Mouse (Mus musculus) myocyte (in vitro differentiated cells): ENCODE measurements at regions not wholly inside any gene's neighbourhood (a gene's known extent, or its start where the extent isn't known, plus 50 kb on each side); places are given as distances from the start of the nearest gene placed in this dataset.

ENCODE experiments used
- H3K27me3 ChIP-seq: one replicate; pipeline ENCODE4 v1.6.1; 2011; ENCODE audit not compliant: control insufficient read depth, insufficient read depth, insufficient read length
- H3K36me3 ChIP-seq: one replicate; pipeline ENCODE4 v1.6.1; 2011; ENCODE audit not compliant: control insufficient read depth, insufficient read depth
- H3K4me2 ChIP-seq: one replicate; pipeline ENCODE4 v1.6.1; 2011; ENCODE audit warnings: low read depth, control low read depth
- H3K4me3 ChIP-seq: one replicate; pipeline ENCODE4 v1.5.1; 2011; ENCODE audit warnings: mild to moderate bottlenecking, control low read depth, moderate library complexity
- H3K79me2 ChIP-seq: one replicate; pipeline ENCODE4 v1.6.1; 2011; ENCODE audit not compliant: control insufficient read depth, insufficient read depth
- H3ac ChIP-seq: one replicate; pipeline ENCODE4 v1.6.1; 2011; ENCODE audit not compliant: control insufficient read depth, insufficient read length
- CEBPB ChIP-seq: IDR thresholded peaks from 2 replicates; pipeline ENCODE4 v1.6.1; 2011; ENCODE audit warnings: mild to moderate bottlenecking, moderate library complexity; ENCODE audit not compliant: poor library complexity, insufficient read depth, severe bottlenecking
- E2F4 ChIP-seq: IDR thresholded peaks from one replicate; pipeline ENCODE4 v1.6.1; 2011; ENCODE audit warnings: mild to moderate bottlenecking, control low read depth, moderate library complexity; ENCODE audit not compliant: insufficient read depth
- MAX ChIP-seq: IDR thresholded peaks from one replicate; pipeline ENCODE4 v1.6.1; 2011; ENCODE audit warnings: low read depth, mild to moderate bottlenecking, control low read depth
- MYOD1 ChIP-seq, 3 experiments: IDR thresholded peaks; one replicate each; pipeline ENCODE4 v1.6.1; 2011; ENCODE audit warnings: control low read depth in 2 of 3, low read depth in 2 of 3, mild to moderate bottlenecking in 2 of 3, moderate library complexity in 1 of 3; ENCODE audit not compliant: insufficient read length in 2 of 3, control insufficient read depth in 1 of 3
- MYOG ChIP-seq, 3 experiments: IDR thresholded peaks; one replicate each; pipeline ENCODE4 v1.6.1; 2011; ENCODE audit warnings: control low read depth in 2 of 3, low read depth in 2 of 3, mild to moderate bottlenecking in 2 of 3; ENCODE audit not compliant: insufficient read length in 2 of 3, control insufficient read depth in 1 of 3, insufficient read depth in 1 of 3
- POLR2A ChIP-seq: IDR thresholded peaks from one replicate; pipeline ENCODE4 v1.6.1; 2011; ENCODE audit warnings: low read depth, mild to moderate bottlenecking, control low read depth, moderate library complexity; ENCODE audit not compliant: insufficient read length
- POLR2AphosphoS2 ChIP-seq: IDR thresholded peaks from one replicate; pipeline ENCODE4 v1.6.1; 2011; ENCODE audit warnings: low read depth, control low read depth; ENCODE audit not compliant: insufficient read length
- REST ChIP-seq: IDR thresholded peaks from one replicate; pipeline ENCODE4 v1.6.1; 2011; ENCODE audit warnings: mild to moderate bottlenecking, control low read depth, moderate library complexity; ENCODE audit not compliant: insufficient read depth, insufficient read length
- SRF ChIP-seq: IDR thresholded peaks from one replicate; pipeline ENCODE4 v1.6.1; 2011; ENCODE audit warnings: low read depth; ENCODE audit not compliant: control insufficient read depth, insufficient read length
- TCF12 ChIP-seq: IDR thresholded peaks from one replicate; pipeline ENCODE4 v1.6.1; 2011; ENCODE audit warnings: mild to moderate bottlenecking, control low read depth; ENCODE audit not compliant: poor library complexity, insufficient read depth, severe bottlenecking
- TCF3 ChIP-seq: IDR thresholded peaks from one replicate; pipeline ENCODE4 v1.6.1; 2011; ENCODE audit warnings: low read depth, control low read depth; ENCODE audit not compliant: insufficient read length
- USF1 ChIP-seq: IDR thresholded peaks from one replicate; pipeline ENCODE4 v1.6.1; 2011; ENCODE audit warnings: low read depth, mild to moderate bottlenecking, control low read depth, moderate library complexity

DNA sequence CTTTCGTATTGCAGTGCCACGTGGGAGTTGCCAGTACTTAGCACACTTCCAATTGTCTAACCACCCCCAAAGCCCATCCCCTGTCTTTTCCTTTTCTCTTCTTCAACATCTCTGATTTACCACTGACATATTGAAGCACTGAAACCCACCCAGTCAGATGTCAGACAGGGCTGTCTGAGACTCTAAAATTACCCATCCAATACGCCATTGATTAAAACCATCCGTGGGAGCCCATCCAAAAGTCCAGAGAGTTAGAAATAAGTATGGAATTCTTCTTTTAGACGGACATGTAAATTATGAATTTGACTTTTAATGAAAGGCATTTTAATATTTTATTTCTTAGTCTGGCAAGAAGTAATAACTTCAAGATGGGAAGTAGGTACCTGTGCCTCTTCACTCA lies 148.8 kb downstream of the Btg1 start:
- no peak overlapping the region for H3ac ChIP-seq
- H3K4me3 ChIP-seq, result no peak overlapping the region
- no peak overlapping the region for H3K4me2 ChIP-seq
- TF ChIP-seq USF1, result no peak
- no peak for TF ChIP-seq REST
- no peak for TF ChIP-seq POLR2A
- TF ChIP-seq E2F4, result no peak
- TF ChIP-seq MYOD1 (IDR thresholded peaks at IDR 0.05; ENCODE audit: control insufficient read depth in 1 of 3, insufficient read length in 2 of 3, low read depth in 2 of 3), result no peak
- TF ChIP-seq TCF12, result no peak
- TF ChIP-seq CEBPB, result no peak
- no peak for TF ChIP-seq MYOG (IDR thresholded peaks at IDR 0.05; ENCODE audit: control insufficient read depth in 1 of 3, insufficient read depth in 1 of 3, insufficient read length in 2 of 3, low read depth in 2 of 3)
- TF ChIP-seq POLR2AphosphoS2, result no peak
- TF ChIP-seq TCF3, result no peak
- TF ChIP-seq SRF, result no peak
- TF ChIP-seq MAX, result no peak
- H3K36me3 ChIP-seq, result no peaks in the 10 kb centered on the region
- H3K79me2 ChIP-seq, result no peaks in the 10 kb centered on the region
- H3K27me3 ChIP-seq, result no peaks in the 10 kb centered on the region

GRCm38 (mm10) chr10:96778220-96778619 lies 161.4 kb downstream of the Btg1 start:
- Histone ChIP-seq H3K36me3 (no peaks in the 10 kb centered on the region), H3K4me2 (no peak overlapping the region)
- no peak for TF ChIP-seq MYOG (IDR thresholded peaks at IDR 0.05; ENCODE audit: control insufficient read depth in 1 of 3, insufficient read depth in 1 of 3, insufficient read length in 2 of 3, low read depth in 2 of 3)
- no peak for TF ChIP-seq POLR2AphosphoS2
- TF ChIP-seq TCF3, result no peak
- no peak for TF ChIP-seq MYOD1 (IDR thresholded peaks at IDR 0.05; ENCODE audit: control insufficient read depth in 1 of 3, insufficient read length in 2 of 3, low read depth in 2 of 3)
- TF ChIP-seq TCF12, result no peak

DNA sequence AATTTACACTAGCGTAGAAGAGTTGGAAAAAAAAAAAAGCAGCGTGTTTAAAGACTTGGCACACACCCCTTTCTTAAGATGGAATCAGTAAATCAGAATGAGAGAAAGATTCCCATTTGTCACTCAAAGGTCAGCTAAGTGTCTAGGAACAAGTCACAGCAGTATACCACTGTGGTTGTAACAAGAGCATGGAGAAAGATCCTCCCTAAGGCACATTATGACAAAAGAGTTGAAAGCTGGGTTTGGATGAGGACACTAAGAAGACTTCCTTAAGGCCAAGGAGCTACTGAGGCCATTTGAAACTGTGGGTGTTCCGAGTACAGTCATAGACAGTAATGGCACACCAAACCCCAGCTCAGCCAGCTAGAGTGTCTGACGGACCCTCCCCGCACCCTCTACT lies 167.2 kb downstream of the Btg1 start:
- Histone ChIP-seq H3K79me2 (no peaks in the 10 kb centered on the region), H3K27me3 (no peaks in the 10 kb centered on the region), H3K4me3 (no peak overlapping the region), H3K4me2 (no peak overlapping the region), H3K36me3 (no peaks in the 10 kb centered on the region), H3ac (no peak overlapping the region)
- TF ChIP-seq E2F4 (no peak), CEBPB (no peak), MYOD1 (IDR thresholded peaks at IDR 0.05; ENCODE audit: control insufficient read depth in 1 of 3, insufficient read length in 2 of 3, low read depth in 2 of 3) (no peak), REST (no peak), TCF3 (no peak), USF1 (no peak)

More at GRCm38 (mm10) chr10:96778220-96778619, 161.4 kb downstream of the Btg1 start:
- H3K79me2 ChIP-seq, result no peaks in the 10 kb centered on the region
- no peak overlapping the region for H3ac ChIP-seq
- no peak overlapping the region for H3K4me3 ChIP-seq
- no peaks in the 10 kb centered on the region for H3K27me3 ChIP-seq

DNA sequence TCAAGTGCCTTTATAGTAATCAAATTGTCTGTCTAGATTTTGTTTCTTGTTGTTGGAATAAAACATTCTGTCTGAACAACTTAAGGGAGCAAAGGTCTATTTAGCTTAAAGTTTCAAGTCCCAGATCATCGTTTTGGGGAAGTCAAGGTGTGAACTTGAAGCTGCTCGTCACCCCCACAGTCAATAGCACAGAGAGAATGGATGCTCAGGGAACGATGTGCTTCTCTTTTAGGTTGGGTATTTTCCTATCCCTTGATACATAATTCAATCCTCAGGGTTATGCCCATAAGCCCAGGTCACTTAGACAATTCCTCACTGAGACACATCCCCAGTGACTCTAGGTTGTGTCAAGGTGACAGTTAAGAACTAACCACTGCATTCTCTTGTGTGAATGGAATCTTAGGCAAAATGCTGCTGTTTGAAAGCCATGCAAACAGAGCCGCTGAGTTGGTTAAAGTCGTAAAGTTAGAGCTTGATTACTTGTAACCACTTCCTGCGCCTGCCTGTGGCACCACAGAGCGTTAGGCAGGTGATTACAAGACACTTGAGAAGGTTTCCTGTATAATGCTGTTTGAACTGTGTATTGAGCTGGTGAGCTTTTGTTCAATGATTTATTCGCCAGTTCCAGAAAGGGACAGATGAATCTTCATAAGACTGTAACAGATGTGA lies 170.2 kb downstream of the Btg1 start:
- H3K27me3 ChIP-seq, result no peaks in the 10 kb centered on the region
- H3K79me2 ChIP-seq, result no peaks in the 10 kb centered on the region
- H3K4me3 ChIP-seq, result no peak overlapping the region
- no peak overlapping the region for H3K4me2 ChIP-seq
- no peak for TF ChIP-seq USF1
- no peak for TF ChIP-seq CEBPB
- no peak for TF ChIP-seq SRF
- no peak overlapping the region for H3ac ChIP-seq
- H3K36me3 ChIP-seq, result no peaks in the 10 kb centered on the region

- Histone ChIP-seq H3ac (no peak overlapping the region), H3K27me3 (no peaks in the 10 kb centered on the region), H3K79me2 (no peaks in the 10 kb centered on the region), H3K4me2 (no peak overlapping the region), H3K36me3 (no peaks in the 10 kb centered on the region), H3K4me3 (no peak overlapping the region)
- no peak for TF ChIP-seq TCF12
- no peak for TF ChIP-seq REST
- TF ChIP-seq USF1, result no peak
- TF ChIP-seq E2F4, result no peak
- TF ChIP-seq CEBPB, result no peak
- no peak for TF ChIP-seq MYOG (IDR thresholded peaks at IDR 0.05; ENCODE audit: control insufficient read depth in 1 of 3, insufficient read depth in 1 of 3, insufficient read length in 2 of 3, low read depth in 2 of 3)
- TF ChIP-seq MYOD1 (IDR thresholded peaks at IDR 0.05; ENCODE audit: control insufficient read depth in 1 of 3, insufficient read length in 2 of 3, low read depth in 2 of 3), result no peak
- TF ChIP-seq POLR2AphosphoS2, result no peak
- TF ChIP-seq SRF, result no peak
- no peak for TF ChIP-seq MAX
- TF ChIP-seq TCF3, result no peak
- TF ChIP-seq POLR2A, result no peak
These were observed 170.8 kb downstream of the Btg1 start for GRCm38 (mm10) chr10:96787572-96787946.
